Mouse (Mus musculus) Patski (cell line): ENCODE measurements around the gene Tecpr1. TPM values are rescaled to one million over a fixed set of nuclear protein-coding genes. Genes with fewer than 3 reads are reported as not detected.
A peak's percentile ranks its signal among the peaks of the same experiment; 100 is the strongest.

ENCODE experiments used
- ATAC-seq: fragments of 100-300 bp; one replicate; pipeline ENCODE4 v1.8.0; 2021
- CTCF ChIA-PET: fragments of 350-600 bp; sonication (Branson Sonifier 250); formaldehyde crosslinking; loops from one replicate; lab custom pipeline; 2022; ENCODE audit warnings: inconsistent platforms; lab: Charles Lee
- POLR2A ChIA-PET: fragments of 350-600 bp; sonication (Branson Sonifier 250); formaldehyde crosslinking; loops from one replicate; lab custom pipeline; 2022; ENCODE audit warnings: antibody characterized with exemption, inconsistent platforms; lab: Charles Lee
- DNase-seq: peaks from one replicate; pipeline ENCODE4 v3.0.0-alpha.2; 2011; ENCODE audit warnings: low read depth, low spot score
- H3K27me3 ChIP-seq: fragments of 371-371 bp; one replicate; pipeline ENCODE4 v1.5.1; 2021
- CTCF ChIP-seq: fragments of 100-300 bp; IDR thresholded peaks from one replicate; pipeline ENCODE4 v1.5.1; 2021
- in situ Hi-C: fragments of 300-500 bp; cut with MboI; formaldehyde crosslinking; loops from 3 replicates; pipeline ENCODE4 v1.11.1; 2018; ENCODE audit warnings: low pct_unique_long_range_greater_than_20kb, mixed read lengths
- polyA plus RNA-seq: library from polyadenylated mRNA; unstranded; gene quantifications from one replicate; pipeline ENCODE4 v1.2.3, GENCODE M21; 2021

Gene Tecpr1
- polyA plus RNA-seq, 1 experiment from 2014 or later: 32.8 TPM

DNA sequence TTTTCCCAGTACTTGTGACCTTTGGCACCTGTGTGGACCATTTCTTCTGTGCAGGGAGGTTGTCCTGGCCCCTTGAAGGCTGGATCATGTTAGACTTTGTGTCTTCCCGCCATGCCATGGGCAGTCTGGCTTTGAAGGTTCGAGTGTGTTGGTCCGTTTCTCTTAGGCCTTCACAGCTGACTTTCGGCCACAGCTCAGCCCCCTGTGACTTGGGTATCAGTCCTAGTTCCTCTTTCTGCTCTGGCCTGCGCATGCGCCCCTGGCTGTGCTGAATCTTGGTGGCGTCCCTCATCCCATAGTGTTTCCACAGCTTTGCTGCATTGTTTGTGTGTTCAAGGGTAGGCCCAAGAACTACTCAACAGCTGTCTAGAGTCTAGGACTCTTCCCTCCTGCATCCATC lies 42.2 kb downstream of the Tecpr1 start:
- H3K27me3 ChIP-seq: no peaks in the 10 kb centered on the region
- in situ Hi-C loops: no loop called here
- ATAC-seq (no peak), DNase-seq (no peak)
- ChIA-PET CTCF (interaction anchor here (1.5 to 2.2 kb wide), 2 partner anchors 13 to 27 kb away, joined by 3 to 8 read pairs; no protein-coding TSS in a partner anchor), POLR2A (no interaction called here)
- TF ChIP-seq CTCF: no peak

DNA sequence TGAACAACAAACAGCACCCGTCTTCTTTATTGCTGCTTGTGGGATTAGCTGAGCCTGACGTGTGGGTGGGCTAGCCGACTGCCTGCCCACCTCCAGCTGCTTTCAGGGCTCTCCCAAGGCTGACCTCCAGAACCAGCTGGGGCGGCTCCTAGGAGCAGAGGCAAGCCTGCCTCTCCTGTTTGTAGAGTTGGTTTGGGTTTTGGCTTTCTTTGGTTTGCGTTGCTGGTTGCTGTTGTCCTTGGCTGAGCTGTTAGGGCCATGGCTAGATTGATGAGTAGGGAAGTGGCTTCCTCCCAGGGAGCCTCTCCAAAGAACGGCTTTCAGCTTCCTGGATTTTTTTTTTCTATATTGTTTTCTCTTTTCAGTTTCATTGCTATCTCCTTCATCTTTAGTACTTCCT lies 45.2 kb downstream of the Tecpr1 start:
- no peak for TF ChIP-seq CTCF
- DNase-seq (no peak), ATAC-seq (no peak)
- in situ Hi-C loops: no loop called here
- CTCF ChIA-PET: interaction anchor here (1.6 kb wide), 1 partner anchor 12 kb away, joined by 4 read pairs; no protein-coding TSS in a partner anchor
- POLR2A ChIA-PET: interaction anchor here (0.6 kb wide), 1 partner anchor 67 kb away, joined by 4 read pairs; no protein-coding TSS in a partner anchor
- no peaks in the 10 kb centered on the region for H3K27me3 ChIP-seq

DNA sequence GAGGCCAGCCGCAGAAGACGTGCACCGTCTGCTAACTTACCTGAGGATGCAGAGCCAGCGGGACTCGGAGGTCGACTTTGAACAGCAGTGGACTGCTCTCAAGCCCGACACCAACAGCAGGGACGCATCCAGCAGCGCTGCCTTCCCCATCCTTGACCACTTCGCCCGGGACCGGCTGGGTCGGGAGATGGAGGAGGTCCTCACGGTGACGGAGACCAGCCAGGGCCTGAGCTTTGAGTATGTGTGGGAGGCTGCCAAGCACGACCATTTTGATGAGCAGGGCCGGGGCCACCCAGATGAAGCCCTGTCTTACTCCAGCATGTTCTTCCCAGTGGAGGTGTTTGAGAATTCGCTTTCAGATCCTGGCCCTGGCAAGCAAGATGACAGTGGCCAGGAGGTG lies 49.8 kb downstream of the Tecpr1 start:
- in situ Hi-C loops: no loop called here
- POLR2A ChIA-PET: no interaction called here
- CTCF ChIA-PET: interaction anchor here (1.1 kb wide), 2 partner anchors 15 to 18 kb away, joined by 3 read pairs; no protein-coding TSS in a partner anchor
- H3K27me3 ChIP-seq: no peaks in the 10 kb centered on the region
- ATAC-seq (no peak), DNase-seq (no peak)
- no peak for TF ChIP-seq CTCF

DNA sequence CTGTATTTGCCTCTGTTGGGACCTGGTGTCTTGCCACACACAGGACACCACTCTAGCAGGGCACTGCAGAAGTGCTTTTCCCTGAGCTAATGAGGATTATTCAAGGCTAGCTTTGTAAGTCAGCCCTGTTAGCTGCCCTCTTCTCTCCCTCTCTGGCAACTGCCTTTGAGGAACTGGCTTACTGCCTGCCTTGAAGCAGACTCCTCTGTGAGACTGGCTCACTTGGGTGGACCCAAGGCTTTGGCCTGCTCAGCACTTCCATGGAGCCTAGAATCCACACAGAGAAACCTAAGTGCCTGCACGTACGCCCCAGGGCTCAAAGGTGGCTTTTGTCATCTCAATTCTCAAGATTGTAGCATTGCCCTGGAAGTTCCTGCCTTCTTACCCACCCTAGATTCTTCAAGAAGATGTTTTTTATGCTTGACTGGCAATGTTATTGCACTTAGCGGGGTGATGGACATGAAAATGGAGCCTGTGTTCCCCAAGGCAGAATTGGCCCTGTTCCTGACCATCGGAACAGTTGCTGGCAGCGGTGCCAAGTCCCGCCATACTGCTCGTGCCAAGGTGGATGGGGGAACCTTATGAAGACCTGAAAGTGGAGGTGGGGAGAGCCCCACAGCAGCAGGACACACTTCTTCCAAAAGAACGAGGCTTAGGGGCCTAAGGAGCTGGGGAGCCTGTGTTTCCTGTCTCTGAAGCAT lies 54.0 kb downstream of the Tecpr1 start:
- in situ Hi-C loops: no loop called here
- ChIA-PET POLR2A (interaction anchor here (0.8 kb wide), 1 partner anchor 23 kb away, joined by 3 read pairs; no protein-coding TSS in a partner anchor), CTCF (interaction anchor here (1.2 kb wide), 1 partner anchor 11 kb away, joined by 3 read pairs; no protein-coding TSS in a partner anchor)
- H3K27me3 ChIP-seq: no peaks in the 10 kb centered on the region
- ATAC-seq (no peak), DNase-seq (peak; percentile 47)
- no peak for TF ChIP-seq CTCF

- in situ Hi-C loops: no loop called here
- ChIA-PET CTCF (interaction anchor here (1.1 to 3.2 kb wide), 3 partner anchors 10 to 12 kb away, joined by 3 to 18 read pairs (median 4); no protein-coding TSS in a partner anchor), POLR2A (no interaction called here)
- no peaks in the 10 kb centered on the region for H3K27me3 ChIP-seq
- no peak for ATAC-seq
- no peak for DNase-seq
- TF ChIP-seq CTCF: no peak
Observed at GRCm38 (mm10) chr5:144165756-144166155, 57.7 kb downstream of the Tecpr1 start.

DNA sequence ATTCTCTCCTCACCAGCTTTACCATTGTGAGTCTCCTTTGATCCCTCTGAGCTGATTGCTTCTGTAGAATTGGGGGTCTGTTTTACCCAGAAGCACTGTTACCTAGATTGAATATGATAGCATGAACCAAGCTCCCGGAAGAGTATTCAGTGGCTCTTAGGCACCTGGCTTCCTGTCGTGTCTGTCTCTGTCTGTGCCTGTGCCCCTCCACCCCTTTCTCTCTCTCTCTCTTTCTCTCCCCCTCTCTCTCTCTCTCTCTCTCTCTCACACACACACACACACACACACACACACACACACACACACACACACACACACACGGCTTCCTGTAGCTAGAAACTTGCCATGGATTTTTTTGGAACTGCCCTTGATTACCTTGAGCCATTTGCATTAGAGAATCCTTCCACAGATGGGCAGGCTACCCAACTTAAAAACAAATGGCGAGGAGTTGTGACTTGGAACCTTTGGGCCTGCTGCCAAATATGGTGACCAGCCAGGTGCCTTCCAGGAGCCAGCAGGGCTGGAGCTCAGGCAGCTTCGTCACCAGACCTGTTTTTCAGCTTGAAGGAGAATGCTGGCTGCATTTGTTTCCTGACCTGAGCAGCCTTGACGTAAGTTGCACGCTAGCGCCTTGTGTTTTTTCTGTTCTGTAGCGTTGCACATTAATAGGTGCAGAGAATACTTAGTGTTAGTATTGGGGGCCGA lies 60.5 kb downstream of the Tecpr1 start:
- ChIA-PET CTCF (interaction anchor here (2.0 kb wide), 1 partner anchor 9 kb away, joined by 6 read pairs; no protein-coding TSS in a partner anchor), POLR2A (interaction anchor here (0.8 to 0.9 kb wide), 2 partner anchors 9 to 20 kb away, joined by 3 to 5 read pairs; no protein-coding TSS in a partner anchor)
- no peaks in the 10 kb centered on the region for H3K27me3 ChIP-seq
- DNase-seq: no peak
- ATAC-seq: no peak
- in situ Hi-C loops: no loop called here
- no peak for TF ChIP-seq CTCF

DNA sequence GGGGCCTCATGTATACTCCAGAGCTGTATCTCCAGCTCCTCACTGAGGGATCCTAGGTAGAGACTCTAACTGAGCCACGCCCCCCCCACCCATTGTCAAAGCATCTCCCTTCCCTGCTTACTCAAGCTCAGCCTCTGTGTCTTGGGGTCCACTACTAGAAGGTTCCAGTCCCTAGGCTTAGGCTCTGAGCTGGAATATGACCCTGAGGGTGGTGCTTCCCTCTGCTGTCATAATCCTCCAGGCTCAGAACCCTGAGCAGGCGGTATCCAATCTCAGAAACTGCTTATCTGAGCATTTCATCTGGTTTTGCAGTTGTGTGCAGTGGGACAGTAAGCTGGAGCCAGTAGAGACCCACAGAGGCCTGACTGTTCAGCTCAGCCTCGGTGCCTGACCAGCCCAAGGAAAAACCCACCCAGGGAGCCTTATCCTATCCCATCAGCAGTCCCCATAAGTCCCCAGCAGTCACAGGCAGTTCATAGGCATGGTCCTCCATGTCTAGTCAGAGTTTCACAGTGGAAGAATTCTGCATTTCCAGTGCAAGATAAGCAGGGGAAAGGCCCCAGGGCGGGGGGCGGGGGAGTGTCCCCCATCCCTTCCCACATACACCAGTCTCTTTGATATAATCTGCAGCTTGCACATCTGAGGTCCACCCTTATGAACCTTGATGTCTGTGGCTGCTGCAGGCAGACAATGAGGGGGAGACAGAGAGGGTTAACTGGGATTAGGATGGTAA lies 61.2 kb downstream of the Tecpr1 start:
- no peaks in the 10 kb centered on the region for H3K27me3 ChIP-seq
- POLR2A ChIA-PET: interaction anchor here (0.6 to 0.9 kb wide), 2 partner anchors 9 to 23 kb away, joined by 3 read pairs; no protein-coding TSS in a partner anchor
- no peak for TF ChIP-seq CTCF
- in situ Hi-C loops: no loop called here
- no peak for ATAC-seq
- CTCF ChIA-PET: interaction anchor here (2.0 kb wide), 1 partner anchor 9 kb away, joined by 6 read pairs; no protein-coding TSS in a partner anchor
- DNase-seq: no peak

DNA sequence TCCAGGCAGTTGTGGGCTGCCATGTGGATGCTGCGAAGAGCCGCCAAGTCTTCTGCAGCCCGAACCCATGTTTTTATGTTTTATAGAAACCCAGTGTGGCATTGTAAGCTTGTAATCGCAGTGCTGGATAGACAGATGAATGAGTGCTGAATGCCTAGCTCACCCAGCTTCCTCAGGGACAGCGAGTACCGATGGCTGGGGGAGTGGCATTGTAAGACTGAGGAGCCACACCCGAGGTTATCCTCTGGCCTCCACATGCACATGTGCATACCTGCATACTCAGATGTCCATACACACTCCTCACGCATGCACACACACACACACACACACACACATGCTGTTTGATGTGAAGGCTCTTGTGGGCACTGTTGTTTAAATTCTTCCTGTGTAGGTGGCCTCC lies 64.3 kb downstream of the Tecpr1 start:
- no peaks in the 10 kb centered on the region for H3K27me3 ChIP-seq
- in situ Hi-C loops: loop anchor here (5.0 kb wide), 2 partner anchors 62 to 117 kb away; no protein-coding TSS in a partner anchor
- ChIA-PET CTCF (interaction anchor here (1.3 kb wide), 2 partner anchors 48 to 59 kb away, joined by 3 to 5 read pairs; partner anchors contain the start of gene Lmtk2), POLR2A (interaction anchor here (1.1 kb wide), 1 partner anchor 60 kb away, joined by 3 read pairs; no protein-coding TSS in a partner anchor)
- ATAC-seq: no peak
- no peak for DNase-seq
- no peak for TF ChIP-seq CTCF

DNA sequence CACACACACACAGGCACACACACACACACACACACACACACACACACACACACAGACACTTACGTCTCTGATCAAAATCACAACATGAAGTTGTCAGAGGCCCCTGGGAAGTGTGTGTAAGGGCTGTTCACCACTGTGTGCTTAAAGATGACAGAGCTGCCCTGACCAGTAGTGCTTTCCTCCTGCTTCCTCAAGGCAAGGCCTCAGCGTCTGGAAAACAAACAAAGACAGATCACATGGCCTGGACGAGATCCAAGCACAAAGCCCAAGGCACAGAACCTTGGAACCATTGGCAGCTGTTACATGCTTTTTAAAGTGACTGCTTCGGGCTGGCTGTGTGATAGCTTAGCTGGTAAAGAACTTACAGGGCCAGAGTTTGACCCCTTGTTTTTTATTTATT lies 64.8 kb downstream of the Tecpr1 start:
- H3K27me3 ChIP-seq: no peaks in the 10 kb centered on the region
- DNase-seq (no peak), ATAC-seq (peak; percentile 47)
- ChIA-PET POLR2A (interaction anchor here (0.6 to 1.1 kb wide), 2 partner anchors 59 to 890 kb away, joined by 3 read pairs; no protein-coding TSS in a partner anchor), CTCF (interaction anchor here (1.0 to 1.3 kb wide), 3 partner anchors 16 to 59 kb away, joined by 3 to 5 read pairs (median 3); partner anchors contain the start of gene Lmtk2)
- in situ Hi-C loops: loop anchor here (5.0 kb wide), 2 partner anchors 61 to 116 kb away; no protein-coding TSS in a partner anchor
- TF ChIP-seq CTCF: no peak
